Mouse (Mus musculus): ENCODE results near the gene Ptpn3. TPM values are rescaled to one million over a fixed set of nuclear protein-coding genes. Genes with fewer than 3 reads are reported as not detected.

Ptpn3 gene
- polyA plus RNA-seq, 1 experiment from 2014 or later = 8.1 TPM

GRCm38 (mm10) chr4:57263061-57263685, 38.5 kb downstream of the Ptpn3 start:
- WGBS = 77% methylated on average over 8 of the region's 8 CpGs
- no peak overlapping the region for H3K9ac ChIP-seq (replicated peaks; ENCODE audit: low read depth, low read length)
- H3K9me3 ChIP-seq (ENCODE audit: control insufficient read depth, low read depth, low read length) = no peaks in the 10 kb centered on the region
- H3K27ac ChIP-seq (ENCODE audit: low read length) = no peak overlapping the region
- no peak for ATAC-seq (ENCODE audit: insufficient number of reproducible peaks, insufficient read depth, low FRiP score, low read depth)
- H3K36me3 ChIP-seq (ENCODE audit: control insufficient read depth, insufficient read depth, low read length) = no peaks in the 10 kb centered on the region; the same call in 1 of the 2 replicates
- H3K4me3 ChIP-seq (ENCODE audit: low read depth, low read length) = no peak overlapping the region
- H3K4me1 ChIP-seq (ENCODE audit: control insufficient read depth, insufficient read depth, low read length) = peaks cover 11% of the 10 kb centered on the region; the same call in 1 of the 2 replicates
- H3K27me3 ChIP-seq (ENCODE audit: control insufficient read depth, insufficient read depth, low read length) = no peaks in the 10 kb centered on the region
- H3K4me2 ChIP-seq (replicated peaks; ENCODE audit: low read depth, low read length) = no peak overlapping the region

- H3K4me3 ChIP-seq (ENCODE audit: low read depth, low read length) = no peak overlapping the region
These were observed 39.2 kb downstream of the Ptpn3 start for GRCm38 (mm10) chr4:57262451-57262850.

DNA sequence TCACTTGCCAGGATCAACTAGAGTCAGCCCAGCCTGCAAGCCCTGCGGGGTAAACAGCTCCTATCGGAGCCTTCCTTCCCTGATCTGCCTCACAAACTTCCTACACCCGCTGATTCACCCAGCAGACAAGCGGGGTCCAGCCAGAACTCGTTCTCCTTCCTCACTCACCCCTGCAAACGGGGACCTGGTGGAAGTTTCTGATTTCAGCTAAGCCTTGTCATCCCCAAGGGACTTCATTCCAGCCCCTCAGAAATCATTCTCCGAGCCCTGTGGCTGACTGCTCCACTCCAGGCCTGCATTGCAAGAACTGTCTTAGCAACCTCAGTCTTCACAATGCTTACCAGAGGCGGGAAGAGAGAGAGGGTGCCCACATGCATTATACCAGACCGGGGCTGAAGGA, 39.8 kb downstream of the Ptpn3 start:
- Histone ChIP-seq H3K4me1 (ENCODE audit: control insufficient read depth, insufficient read depth, low read length) (peaks cover 13% of the 10 kb centered on the region; the same call in 1 of the 2 replicates), H3K9me3 (ENCODE audit: control insufficient read depth, low read depth, low read length) (no peaks in the 10 kb centered on the region), H3K36me3 (ENCODE audit: control insufficient read depth, insufficient read depth, low read length) (no peaks in the 10 kb centered on the region; the same call in 1 of the 2 replicates), H3K27me3 (ENCODE audit: control insufficient read depth, insufficient read depth, low read length) (no peaks in the 10 kb centered on the region), H3K4me3 (ENCODE audit: low read depth, low read length) (no peak overlapping the region), H3K9ac (replicated peaks; ENCODE audit: low read depth, low read length) (no peak overlapping the region), H3K27ac (ENCODE audit: low read length) (no peak overlapping the region), H3K4me2 (replicated peaks; ENCODE audit: low read depth, low read length) (no peak overlapping the region)
- WGBS = 54% methylated on average over 9 of the region's 9 CpGs
- ATAC-seq (ENCODE audit: insufficient number of reproducible peaks, insufficient read depth, low FRiP score, low read depth) = no peak

More at GRCm38 (mm10) chr4:57262451-57262850, 39.2 kb downstream of the Ptpn3 start:
- H3K9me3 ChIP-seq (ENCODE audit: control insufficient read depth, low read depth, low read length) = no peaks in the 10 kb centered on the region
- H3K4me1 ChIP-seq (ENCODE audit: control insufficient read depth, insufficient read depth, low read length) = peaks cover 13% of the 10 kb centered on the region; the same call in 1 of the 2 replicates
- H3K27ac ChIP-seq (ENCODE audit: low read length) = no peak overlapping the region
- no peak overlapping the region for H3K4me2 ChIP-seq (replicated peaks; ENCODE audit: low read depth, low read length)
- WGBS = 54% methylated on average over 8 of the region's 8 CpGs
- ATAC-seq (ENCODE audit: insufficient number of reproducible peaks, insufficient read depth, low FRiP score, low read depth) = no peak
- no peaks in the 10 kb centered on the region; the same call in 1 of the 2 replicates for H3K36me3 ChIP-seq (ENCODE audit: control insufficient read depth, insufficient read depth, low read length)
- no peaks in the 10 kb centered on the region for H3K27me3 ChIP-seq (ENCODE audit: control insufficient read depth, insufficient read depth, low read length)
- H3K9ac ChIP-seq (replicated peaks; ENCODE audit: low read depth, low read length) = no peak overlapping the region

- ATAC-seq (ENCODE audit: insufficient number of reproducible peaks, insufficient read depth, low FRiP score, low read depth) = no peak
- Histone ChIP-seq H3K9me3 (ENCODE audit: control insufficient read depth, low read depth, low read length) (no peaks in the 10 kb centered on the region), H3K36me3 (ENCODE audit: control insufficient read depth, insufficient read depth, low read length) (no peaks in the 10 kb centered on the region; the same call in 1 of the 2 replicates), H3K4me3 (ENCODE audit: low read depth, low read length) (no peak overlapping the region), H3K4me2 (replicated peaks; ENCODE audit: low read depth, low read length) (no peak overlapping the region), H3K9ac (replicated peaks; ENCODE audit: low read depth, low read length) (no peak overlapping the region), H3K27me3 (ENCODE audit: control insufficient read depth, insufficient read depth, low read length) (no peaks in the 10 kb centered on the region), H3K4me1 (ENCODE audit: control insufficient read depth, insufficient read depth, low read length) (peaks cover 9% of the 10 kb centered on the region; the same call in 1 of the 2 replicates), H3K27ac (ENCODE audit: low read length) (no peak overlapping the region)
- WGBS = 43% methylated on average over 14 of the region's 14 CpGs
These were observed 43.2 kb downstream of the Ptpn3 start for GRCm38 (mm10) chr4:57258159-57259035.

DNA sequence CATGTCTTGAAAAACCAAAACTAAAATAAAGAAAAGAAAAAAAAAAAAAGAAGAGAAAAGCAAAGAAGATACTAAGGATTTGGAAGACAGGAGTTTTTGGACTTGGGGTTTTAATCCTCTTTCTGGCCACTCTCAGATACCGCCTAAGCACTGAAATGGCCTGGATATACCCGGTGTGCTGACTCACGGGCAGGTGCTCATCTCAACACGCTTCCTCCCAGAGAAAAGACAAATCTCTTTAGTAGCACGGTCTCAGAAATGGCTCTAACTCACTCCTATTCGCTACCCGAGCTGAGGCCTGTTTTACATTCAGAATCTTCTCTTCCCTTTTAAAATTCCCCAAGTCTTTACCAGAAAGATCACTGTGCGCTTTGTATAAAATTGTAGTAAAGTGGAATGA, 44.2 kb downstream of the Ptpn3 start:
- no peaks in the 10 kb centered on the region for H3K27me3 ChIP-seq (ENCODE audit: control insufficient read depth, insufficient read depth, low read length)
- no peak overlapping the region for H3K4me2 ChIP-seq (replicated peaks; ENCODE audit: low read depth, low read length)
- peaks cover 7% of the 10 kb centered on the region; the same call in 1 of the 2 replicates for H3K4me1 ChIP-seq (ENCODE audit: control insufficient read depth, insufficient read depth, low read length)
- H3K27ac ChIP-seq (ENCODE audit: low read length) = no peak overlapping the region
- 75% methylated on average over 8 of the region's 8 CpGs for WGBS
- no peak overlapping the region for H3K4me3 ChIP-seq (ENCODE audit: low read depth, low read length)
- H3K9me3 ChIP-seq (ENCODE audit: control insufficient read depth, low read depth, low read length) = no peaks in the 10 kb centered on the region
- no peak overlapping the region for H3K9ac ChIP-seq (replicated peaks; ENCODE audit: low read depth, low read length)
- ATAC-seq (ENCODE audit: insufficient number of reproducible peaks, insufficient read depth, low FRiP score, low read depth) = no peak
- H3K36me3 ChIP-seq (ENCODE audit: control insufficient read depth, insufficient read depth, low read length) = no peaks in the 10 kb centered on the region; the same call in 1 of the 2 replicates

DNA sequence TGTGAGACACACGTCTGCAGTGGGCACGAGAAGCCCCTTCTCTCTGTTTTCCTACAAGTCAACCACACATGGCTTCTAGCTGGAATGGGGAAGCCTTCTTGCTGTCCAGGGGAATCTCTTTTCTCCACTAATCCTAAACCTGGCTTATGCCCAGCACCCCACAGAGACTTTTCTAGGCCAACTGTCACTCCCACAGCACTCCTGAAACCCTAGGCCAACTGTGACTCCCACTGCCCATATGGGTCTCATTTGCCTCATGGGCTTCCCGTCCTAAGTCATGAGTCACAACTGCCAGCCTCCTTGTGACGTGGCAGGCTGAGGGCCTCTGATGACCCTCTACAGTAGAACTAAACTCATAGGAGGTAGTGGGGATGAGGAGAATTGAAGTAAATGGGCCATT, 44.9 kb downstream of the Ptpn3 start:
- Histone ChIP-seq H3K27me3 (ENCODE audit: control insufficient read depth, insufficient read depth, low read length) (no peaks in the 10 kb centered on the region), H3K27ac (ENCODE audit: low read length) (no peak overlapping the region), H3K36me3 (ENCODE audit: control insufficient read depth, insufficient read depth, low read length) (no peaks in the 10 kb centered on the region; the same call in 1 of the 2 replicates), H3K9me3 (ENCODE audit: control insufficient read depth, low read depth, low read length) (no peaks in the 10 kb centered on the region), H3K4me3 (ENCODE audit: low read depth, low read length) (no peak overlapping the region), H3K9ac (replicated peaks; ENCODE audit: low read depth, low read length) (no peak overlapping the region), H3K4me2 (replicated peaks; ENCODE audit: low read depth, low read length) (no peak overlapping the region), H3K4me1 (ENCODE audit: control insufficient read depth, insufficient read depth, low read length) (peaks cover 7% of the 10 kb centered on the region; the same call in 1 of the 2 replicates)
- ATAC-seq (ENCODE audit: insufficient number of reproducible peaks, insufficient read depth, low FRiP score, low read depth) = no peak
- 75% methylated on average over 4 of the region's 4 CpGs for WGBS

DNA sequence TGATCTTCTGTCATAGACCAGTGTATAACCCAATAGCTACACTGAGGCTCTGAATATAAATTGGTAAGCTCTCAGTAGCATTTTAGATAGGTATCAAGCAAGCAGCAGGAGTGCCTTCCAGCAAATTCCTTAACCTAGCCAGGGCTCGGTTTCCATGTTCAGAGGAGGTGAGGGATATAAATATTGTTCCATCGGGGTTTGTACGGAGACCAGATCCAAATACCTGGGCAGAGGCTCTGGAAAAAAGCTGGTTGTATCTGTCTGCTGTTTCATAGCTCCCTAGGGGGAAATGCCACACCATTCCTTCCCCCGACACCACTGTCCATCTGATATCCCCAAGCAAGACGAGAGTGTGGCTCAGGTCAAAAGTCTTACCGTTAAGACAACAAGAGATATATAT, 47.2 kb downstream of the Ptpn3 start:
- Histone ChIP-seq H3K27ac (ENCODE audit: low read length) (no peak overlapping the region), H3K4me2 (replicated peaks; ENCODE audit: low read depth, low read length) (no peak overlapping the region), H3K27me3 (ENCODE audit: control insufficient read depth, insufficient read depth, low read length) (no peaks in the 10 kb centered on the region), H3K9me3 (ENCODE audit: control insufficient read depth, low read depth, low read length) (no peaks in the 10 kb centered on the region), H3K4me1 (ENCODE audit: control insufficient read depth, insufficient read depth, low read length) (peaks cover 7% of the 10 kb centered on the region; the same call in 1 of the 2 replicates), H3K4me3 (ENCODE audit: low read depth, low read length) (no peak overlapping the region), H3K36me3 (ENCODE audit: control insufficient read depth, insufficient read depth, low read length) (no peaks in the 10 kb centered on the region), H3K9ac (replicated peaks; ENCODE audit: low read depth, low read length) (no peak overlapping the region)
- ATAC-seq (ENCODE audit: insufficient number of reproducible peaks, insufficient read depth, low FRiP score, low read depth) = no peak
- 81% methylated on average over 6 of the region's 6 CpGs for WGBS

GRCm38 (mm10) chr4:57250636-57251035, 51.0 kb downstream of the Ptpn3 start:
- WGBS = 10% methylated on average over 2 of the region's 2 CpGs
- no peak overlapping the region for H3K9ac ChIP-seq (replicated peaks; ENCODE audit: low read depth, low read length)
- no peaks in the 10 kb centered on the region for H3K27me3 ChIP-seq (ENCODE audit: control insufficient read depth, insufficient read depth, low read length)
- H3K4me2 ChIP-seq (replicated peaks; ENCODE audit: low read depth, low read length) = no peak overlapping the region
- no peaks in the 10 kb centered on the region for H3K4me1 ChIP-seq (ENCODE audit: control insufficient read depth, insufficient read depth, low read length)
- no peaks in the 10 kb centered on the region; the same call in 1 of the 2 replicates for H3K36me3 ChIP-seq (ENCODE audit: control insufficient read depth, insufficient read depth, low read length)
- ATAC-seq (ENCODE audit: insufficient number of reproducible peaks, insufficient read depth, low FRiP score, low read depth) = no peak
- no peak overlapping the region for H3K27ac ChIP-seq (ENCODE audit: low read length)
- no peaks in the 10 kb centered on the region for H3K9me3 ChIP-seq (ENCODE audit: control insufficient read depth, low read depth, low read length)
- no peak overlapping the region for H3K4me3 ChIP-seq (ENCODE audit: low read depth, low read length)

Measured in stomach, embryonic 14.5 days (tissue).